Mouse (Mus musculus): ENCODE data around the gene Eif3a. TPM values are rescaled to one million over a fixed set of nuclear protein-coding genes. Genes with fewer than 3 reads are reported as not detected.

Gene Eif3a
- polyA plus RNA-seq, 1 experiment: 18.3 TPM

- H3K27me3 ChIP-seq (ENCODE audit: control insufficient read depth, insufficient read depth, low read length): no peaks in the 10 kb centered on the region
- WGBS: under 1% methylated on average over 59 of the region's 60 CpGs
- peak overlapping the region; percentile 69 for H3K4me3 ChIP-seq (ENCODE audit: extremely low read depth, insufficient read depth, insufficient read length)
- TF ChIP-seq CTCF (IDR thresholded peaks at IDR 0.05; ENCODE audit: extremely low read depth, insufficient read depth, insufficient read length, insufficient replicate concordance) (no peak), POLR2A (IDR thresholded peaks at IDR 0.05; ENCODE audit: low read depth, low read length) (no peak)
- DNase-seq (ENCODE audit: low read depth in 1 of 2, low spot score in 2 of 2): peak; percentile 9 to 35
- peak overlapping the region; percentile 93 for H3K27ac ChIP-seq (ENCODE audit: insufficient read depth, low read length)
- peaks cover 5% of the 10 kb centered on the region; the same call in 1 of the 2 replicates for H3K4me1 ChIP-seq (ENCODE audit: control insufficient read depth, insufficient read depth, insufficient read length)
- H3K36me3 ChIP-seq (ENCODE audit: control insufficient read depth, insufficient read depth, low read length): no peaks in the 10 kb centered on the region
Measured at GRCm38 (mm10) chr19:60789919-60790506, 445 bp downstream of the Eif3a start.

DNA sequence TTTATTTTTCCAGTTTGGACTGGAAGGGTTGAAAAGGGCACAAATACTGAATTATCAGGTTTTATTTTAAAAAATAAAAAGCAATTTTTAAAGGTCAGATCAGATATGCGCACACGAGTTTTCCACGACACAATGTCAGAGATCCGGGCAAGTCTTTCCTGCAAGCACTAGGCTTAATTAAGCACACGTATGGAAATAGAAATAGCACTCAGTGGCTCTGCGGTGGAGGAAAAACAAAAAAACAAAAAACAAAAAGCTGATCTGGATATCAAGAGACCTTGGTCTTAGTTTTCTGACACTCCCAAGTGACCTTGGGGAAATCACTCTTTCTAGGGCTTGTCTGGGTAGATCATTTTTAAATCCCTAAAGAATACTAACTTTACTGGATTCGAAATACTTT is 1.0 kb downstream of the Eif3a start:
- TF ChIP-seq CTCF (IDR thresholded peaks at IDR 0.05; ENCODE audit: extremely low read depth, insufficient read depth, insufficient read length, insufficient replicate concordance) (no peak), POLR2A (IDR thresholded peaks at IDR 0.05; ENCODE audit: low read depth, low read length) (no peak)
- Histone ChIP-seq H3K36me3 (ENCODE audit: control insufficient read depth, insufficient read depth, low read length) (no peaks in the 10 kb centered on the region; the same call in 1 of the 2 replicates), H3K4me3 (ENCODE audit: extremely low read depth, insufficient read depth, insufficient read length) (peak overlapping the region; percentile 69), H3K27me3 (ENCODE audit: control insufficient read depth, insufficient read depth, low read length) (no peaks in the 10 kb centered on the region), H3K27ac (ENCODE audit: insufficient read depth, low read length) (peak overlapping the region; percentile 93; the same call in 1 of the 2 replicates), H3K4me1 (ENCODE audit: control insufficient read depth, insufficient read depth, insufficient read length) (peaks cover 5% of the 10 kb centered on the region; the same call in 1 of the 2 replicates)
- DNase-seq (ENCODE audit: low read depth in 1 of 2, low spot score in 2 of 2): no peak
- 3% methylated on average over 7 of the region's 7 CpGs for WGBS

- no peaks in the 10 kb centered on the region for H3K27me3 ChIP-seq (ENCODE audit: control insufficient read depth, insufficient read depth, low read length)
- TF ChIP-seq CTCF (IDR thresholded peaks at IDR 0.05; ENCODE audit: extremely low read depth, insufficient read depth, insufficient read length, insufficient replicate concordance) (no peak), POLR2A (IDR thresholded peaks at IDR 0.05; ENCODE audit: low read depth, low read length) (no peak)
- H3K4me3 ChIP-seq (ENCODE audit: extremely low read depth, insufficient read depth, insufficient read length): no peak overlapping the region; the same call in 1 of the 2 replicates
- peaks cover 5% of the 10 kb centered on the region; the same call in 1 of the 2 replicates for H3K4me1 ChIP-seq (ENCODE audit: control insufficient read depth, insufficient read depth, insufficient read length)
- no peaks in the 10 kb centered on the region; the same call in 1 of the 2 replicates for H3K36me3 ChIP-seq (ENCODE audit: control insufficient read depth, insufficient read depth, low read length)
- 34% methylated on average over 6 of the region's 6 CpGs for WGBS
- DNase-seq (ENCODE audit: low read depth in 1 of 2, low spot score in 2 of 2): no peak
- H3K27ac ChIP-seq (ENCODE audit: insufficient read depth, low read length): no peak overlapping the region
Measured at GRCm38 (mm10) chr19:60788214-60788960, 2.1 kb downstream of the Eif3a start.

- DNase-seq (ENCODE audit: low read depth in 1 of 2, low spot score in 2 of 2): no peak
- no peaks in the 10 kb centered on the region for H3K27me3 ChIP-seq (ENCODE audit: control insufficient read depth, insufficient read depth, low read length)
- 12% methylated on average over 2 of the region's 2 CpGs for WGBS
- H3K4me1 ChIP-seq (ENCODE audit: control insufficient read depth, insufficient read depth, insufficient read length): peaks cover 6% of the 10 kb centered on the region; the same call in 1 of the 2 replicates
- H3K4me3 ChIP-seq (ENCODE audit: extremely low read depth, insufficient read depth, insufficient read length): no peak overlapping the region
- no peak overlapping the region for H3K27ac ChIP-seq (ENCODE audit: insufficient read depth, low read length)
- TF ChIP-seq POLR2A (IDR thresholded peaks at IDR 0.05; ENCODE audit: low read depth, low read length) (no peak), CTCF (IDR thresholded peaks at IDR 0.05; ENCODE audit: extremely low read depth, insufficient read depth, insufficient read length, insufficient replicate concordance) (no peak)
- no peaks in the 10 kb centered on the region; the same call in 1 of the 2 replicates for H3K36me3 ChIP-seq (ENCODE audit: control insufficient read depth, insufficient read depth, low read length)
Measured at GRCm38 (mm10) chr19:60787465-60788150, 2.9 kb downstream of the Eif3a start.

GRCm38 (mm10) chr19:60784712-60785111 is 5.7 kb downstream of the Eif3a start:
- TF ChIP-seq POLR2A (IDR thresholded peaks at IDR 0.05; ENCODE audit: low read depth, low read length) (no peak), CTCF (IDR thresholded peaks at IDR 0.05; ENCODE audit: extremely low read depth, insufficient read depth, insufficient read length, insufficient replicate concordance) (no peak)
- 65% methylated on average over 1 of the region's 1 CpGs for WGBS
- no peak overlapping the region for H3K4me3 ChIP-seq (ENCODE audit: extremely low read depth, insufficient read depth, insufficient read length)
- H3K27me3 ChIP-seq (ENCODE audit: control insufficient read depth, insufficient read depth, low read length): no peaks in the 10 kb centered on the region
- H3K36me3 ChIP-seq (ENCODE audit: control insufficient read depth, insufficient read depth, low read length): peaks cover 6% of the 10 kb centered on the region; the same call in 1 of the 2 replicates
- no peak overlapping the region for H3K27ac ChIP-seq (ENCODE audit: insufficient read depth, low read length)
- H3K4me1 ChIP-seq (ENCODE audit: control insufficient read depth, insufficient read depth, insufficient read length): peaks cover 6% of the 10 kb centered on the region; the same call in 1 of the 2 replicates
- no peak for DNase-seq (ENCODE audit: low read depth in 1 of 2, low spot score in 2 of 2)

GRCm38 (mm10) chr19:60782034-60782433 is 8.4 kb downstream of the Eif3a start:
- no peak overlapping the region for H3K27ac ChIP-seq (ENCODE audit: insufficient read depth, low read length)
- H3K4me1 ChIP-seq (ENCODE audit: control insufficient read depth, insufficient read depth, insufficient read length): peaks cover 4% of the 10 kb centered on the region; the same call in 1 of the 2 replicates
- H3K36me3 ChIP-seq (ENCODE audit: control insufficient read depth, insufficient read depth, low read length): peaks cover 14% of the 10 kb centered on the region
- no peak overlapping the region for H3K4me3 ChIP-seq (ENCODE audit: extremely low read depth, insufficient read depth, insufficient read length)
- TF ChIP-seq POLR2A (IDR thresholded peaks at IDR 0.05; ENCODE audit: low read depth, low read length) (no peak), CTCF (IDR thresholded peaks at IDR 0.05; ENCODE audit: extremely low read depth, insufficient read depth, insufficient read length, insufficient replicate concordance) (no peak)
- no peak for DNase-seq (ENCODE audit: low read depth in 1 of 2, low spot score in 2 of 2)
- no peaks in the 10 kb centered on the region for H3K27me3 ChIP-seq (ENCODE audit: control insufficient read depth, insufficient read depth, low read length)
- 86% methylated on average over 3 of the region's 3 CpGs for WGBS
